Mouse (Mus musculus) bone marrow, adult 2 months (tissue): ENCODE measurements at regions not wholly inside any gene's neighbourhood (a gene's known extent, or its start where the extent isn't known, plus 50 kb on each side); places are given as distances from the start of the nearest gene placed in this dataset.

Experiments
- CTCF ChIP-seq: fragments of 200-500 bp; IDR thresholded peaks from 2 replicates; pipeline ENCODE4 v1.5.1; 2011; ENCODE audit warnings: low read length, control low read depth; ENCODE audit not compliant: control insufficient read depth, insufficient read depth
- POLR2A ChIP-seq: fragments of 200-500 bp; IDR thresholded peaks from 2 replicates; pipeline ENCODE4 v1.6.1; 2011; ENCODE audit warnings: low read depth, mild to moderate bottlenecking, control low read depth, low read length, borderline replicate concordance; ENCODE audit not compliant: control insufficient read depth

- no peak for TF ChIP-seq CTCF
- no peak for TF ChIP-seq POLR2A
Observed at GRCm38 (mm10) chr11:90098471-90098870, 68.3 kb downstream of the Tmem100 start.
